Mouse (Mus musculus) left cerebral cortex, postnatal 36 days (tissue): ENCODE measurements around the gene Etv6. TPM values are rescaled to one million over a fixed set of nuclear protein-coding genes. Genes with fewer than 3 reads are reported as not detected.
A peak's percentile ranks its signal among the peaks of the same experiment; 100 is the strongest.

Source experiments
- DNase-seq, 2 experiments: peaks; one replicate each; pipeline ENCODE4 v3.0.0; 2021 to 2022; ENCODE audit warnings: low spot score in 2 of 2, mixed read lengths in 1 of 2
- intact Hi-C: fragments of 180-260 bp; cut with DNase I; formaldehyde crosslinking; loops from one replicate; pipeline ENCODE4 v1.15.1; 2025
- total RNA-seq, 2 experiments: library from RNA; stranded (reverse); gene quantifications; 2 replicates each; pipeline ENCODE4 v1.2.3; 2021

The Etv6 gene
- total RNA-seq, 2 experiments from 2014 or later: 14.1 to 18.1 TPM

DNA sequence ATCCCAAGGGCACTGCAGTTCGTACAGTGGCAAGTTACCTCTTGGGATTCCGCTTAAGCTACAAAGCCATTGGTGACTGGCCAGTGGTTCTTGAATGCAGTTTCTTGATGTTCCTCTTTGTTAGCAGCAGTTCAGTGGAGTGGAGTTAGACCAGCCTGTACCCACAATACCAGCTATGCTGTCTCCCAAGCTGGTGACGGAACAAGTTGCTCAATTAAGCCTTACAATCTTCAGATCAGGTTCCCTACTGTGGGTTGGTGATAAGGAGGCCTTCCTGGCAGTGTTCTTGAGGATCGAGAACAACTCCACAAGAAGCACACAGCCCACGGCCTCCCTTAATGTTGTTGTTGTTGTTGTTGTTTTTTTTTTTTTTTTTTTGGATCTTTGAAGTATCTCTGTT is 95.3 kb downstream of the Etv6 start:
- no peak for DNase-seq
- intact Hi-C loops: no loop called here

DNA sequence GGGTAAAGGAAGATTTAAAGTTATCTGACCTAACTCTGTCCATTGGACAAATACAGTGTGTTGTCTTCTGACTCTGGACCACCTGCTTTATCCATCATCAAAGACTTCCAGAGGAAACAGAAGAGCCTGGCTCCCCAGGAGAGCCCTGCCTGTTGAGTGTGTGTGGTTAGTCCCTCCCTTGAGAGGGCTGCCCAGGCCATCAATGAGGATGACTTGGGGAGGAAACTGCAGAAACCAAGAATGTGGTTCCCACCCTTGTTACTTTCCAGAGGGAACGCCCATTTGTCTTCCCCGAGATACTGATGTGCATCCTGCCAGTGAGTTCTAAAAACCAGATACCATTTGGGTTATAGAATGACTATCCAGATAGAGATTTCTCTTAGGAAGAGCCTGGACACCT is 96.1 kb downstream of the Etv6 start:
- no peak for DNase-seq
- intact Hi-C loops: no loop called here

DNA sequence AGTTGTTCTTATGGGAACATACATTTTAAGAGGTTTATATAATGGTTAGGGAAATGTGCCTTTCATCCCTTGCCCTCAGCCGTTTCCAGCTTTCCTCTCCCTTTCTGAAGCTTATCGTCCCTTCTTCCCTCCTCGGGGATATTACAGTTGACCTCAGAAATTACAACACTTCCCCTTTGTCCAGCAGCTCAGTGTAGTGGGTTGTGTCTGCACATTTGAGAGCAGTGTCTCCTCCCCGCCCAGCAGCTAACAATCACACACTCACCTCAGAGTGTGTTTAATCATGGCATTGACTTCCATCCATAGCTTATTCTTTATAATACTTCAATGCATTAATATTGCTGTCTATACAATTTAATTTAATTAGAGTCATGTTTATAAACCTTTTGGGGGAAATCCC is 98.3 kb downstream of the Etv6 start:
- DNase-seq: no peak
- intact Hi-C loops: no loop called here

DNA sequence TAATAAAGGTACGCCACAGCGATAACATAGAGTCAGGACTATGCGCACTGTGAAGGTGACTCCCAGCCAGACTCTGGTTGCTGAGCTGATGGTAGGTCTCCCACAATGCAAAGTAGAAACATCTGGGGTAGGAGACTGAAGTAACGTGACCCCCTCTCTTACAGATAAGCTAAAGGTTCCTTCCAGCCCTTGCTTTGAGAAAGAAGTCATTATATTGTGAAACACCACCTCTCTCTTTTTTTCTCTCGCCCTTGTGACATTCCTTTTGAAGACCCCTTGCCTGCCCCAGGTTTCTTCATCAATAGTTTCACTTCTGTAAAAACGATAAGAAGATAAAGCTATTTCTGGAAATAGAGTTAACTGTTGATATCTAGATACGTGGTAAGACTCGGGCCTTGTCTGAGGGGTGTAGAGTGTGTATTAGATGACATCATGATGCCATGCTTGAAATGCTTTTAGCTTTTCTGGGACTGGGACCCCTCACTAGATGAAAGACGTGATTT is 99.4 kb downstream of the Etv6 start:
- intact Hi-C loops: no loop called here
- DNase-seq: no peak

DNA sequence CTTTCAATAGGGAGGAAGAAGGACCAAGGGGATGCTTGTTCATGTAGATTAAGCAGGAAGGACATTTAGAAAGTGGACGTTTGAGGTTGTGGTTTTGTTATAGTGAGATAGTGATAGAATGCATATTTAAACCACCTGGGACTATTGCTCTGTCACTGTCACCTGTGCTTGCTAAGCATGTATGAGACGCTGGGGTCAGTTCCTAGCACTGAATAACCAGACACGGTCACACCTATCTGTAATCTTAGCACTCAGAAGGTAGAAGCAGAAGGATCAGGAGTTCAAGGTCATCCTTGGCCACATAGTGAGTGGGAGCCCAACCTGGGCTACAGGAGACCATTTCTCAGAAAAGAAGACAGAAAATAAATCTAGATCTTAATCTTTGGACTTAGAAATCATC is 100.8 kb downstream of the Etv6 start:
- no peak for DNase-seq
- intact Hi-C loops: no loop called here

DNA sequence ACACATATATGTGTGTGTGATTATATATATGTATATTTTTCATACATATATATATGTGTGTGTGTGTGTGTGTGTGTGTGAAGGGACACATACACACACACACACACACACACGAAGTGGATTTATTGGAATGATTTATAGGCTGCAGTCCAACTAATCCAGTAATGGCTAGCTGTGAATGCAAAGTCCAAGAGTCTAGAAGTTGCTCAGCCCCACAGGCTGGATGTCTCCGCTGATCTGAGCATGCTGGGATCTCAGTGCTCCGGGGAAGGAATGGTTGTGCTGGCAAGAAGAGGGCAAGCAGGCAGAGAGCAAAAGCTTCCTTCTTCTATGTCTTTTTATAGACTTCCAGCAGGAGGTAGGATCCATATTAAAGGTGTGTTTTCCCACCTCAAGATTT is 103.9 kb downstream of the Etv6 start:
- intact Hi-C loops: no loop called here

DNA sequence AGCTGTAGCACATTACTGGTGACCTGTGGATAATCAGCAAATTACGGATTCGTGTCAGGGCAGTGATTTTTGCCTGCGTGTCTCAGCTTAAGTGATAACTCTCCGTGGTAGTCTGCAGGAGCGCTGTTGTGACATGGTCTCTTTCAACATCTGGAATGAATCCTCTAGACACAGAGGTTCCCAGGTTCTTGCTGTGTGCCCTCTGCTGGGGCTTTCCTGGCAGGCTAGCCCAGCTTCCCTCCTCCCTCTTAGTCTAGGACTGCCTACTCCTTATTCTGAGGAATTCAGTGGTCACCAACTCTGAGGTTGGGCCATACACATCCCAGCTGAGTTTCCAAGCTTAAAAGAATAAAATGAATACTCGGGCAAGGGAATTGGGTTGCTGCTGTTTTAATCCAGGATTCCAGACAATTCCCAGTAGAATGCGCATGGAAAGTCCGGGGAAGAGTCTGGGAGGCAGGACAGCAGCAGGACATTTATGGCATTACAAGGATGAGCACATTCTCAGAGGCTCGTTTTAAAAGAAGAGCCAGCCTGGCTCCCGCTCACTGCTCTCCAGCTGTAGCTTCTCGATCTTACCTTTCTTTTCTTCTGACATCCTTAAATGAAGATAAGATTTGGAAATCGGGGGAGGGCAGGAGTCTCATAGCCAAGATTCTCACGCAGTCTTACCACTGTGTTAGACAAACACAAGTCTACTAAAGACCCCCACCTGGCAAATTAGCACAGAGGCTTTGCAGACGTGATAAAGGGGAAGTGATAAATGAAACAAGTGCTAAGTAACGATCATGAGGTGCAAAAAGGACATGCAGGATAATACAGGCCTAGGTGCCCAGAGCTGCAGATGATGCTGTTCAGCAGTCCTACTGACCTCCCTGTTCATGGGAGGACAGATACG is 105.5 kb downstream of the Etv6 start:
- intact Hi-C loops: no loop called here
- no peak for DNase-seq

More for the DNA sequence above, 103.9 kb downstream of the Etv6 start:
- DNase-seq: no peak

DNA sequence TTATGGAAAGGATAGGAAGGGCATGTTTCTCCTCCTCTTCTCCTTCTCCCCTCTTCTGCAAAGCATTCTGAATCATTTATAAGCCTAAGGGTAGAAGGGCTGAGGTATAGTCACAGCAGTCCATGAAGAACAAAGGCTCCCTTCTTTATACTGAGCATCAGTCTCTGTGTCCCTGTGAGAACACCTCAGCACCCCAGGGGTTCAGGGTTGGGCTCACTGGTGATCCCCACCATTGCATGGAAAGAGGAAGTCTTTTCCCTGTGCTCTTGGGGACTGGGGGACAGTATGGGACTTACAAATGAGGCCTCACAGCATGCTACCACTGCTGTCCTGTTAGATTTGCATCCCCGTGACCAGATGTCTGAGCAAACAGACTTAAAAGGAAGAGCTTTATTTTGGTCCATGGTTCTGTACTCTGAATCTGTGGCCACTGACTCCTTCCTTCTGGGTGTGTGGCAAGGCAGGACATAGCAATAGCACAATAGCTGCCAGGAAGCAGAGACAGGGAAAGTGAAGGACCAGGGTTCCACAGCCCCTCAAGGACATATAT is 106.2 kb downstream of the Etv6 start:
- DNase-seq: no peak
- intact Hi-C loops: no loop called here

DNA sequence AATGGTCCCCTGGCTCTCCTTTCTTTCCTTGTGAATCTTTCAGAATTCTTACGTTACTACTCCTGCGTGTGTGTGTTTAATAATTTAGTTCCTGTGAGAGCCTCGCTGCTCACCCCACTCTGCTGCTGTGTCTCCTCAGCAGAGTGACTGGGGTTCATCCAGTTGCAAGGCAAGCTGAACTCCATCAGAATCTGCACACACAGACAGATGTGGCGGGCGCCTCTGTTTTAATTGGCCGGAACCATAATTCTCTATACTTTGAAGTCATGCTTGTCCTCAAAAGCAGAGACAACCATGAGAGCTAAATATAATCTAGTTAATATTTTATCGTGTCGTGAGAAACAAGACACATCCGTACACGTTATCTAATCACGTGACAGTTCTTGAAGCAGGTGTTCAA is 107.2 kb downstream of the Etv6 start:
- intact Hi-C loops: no loop called here
- DNase-seq: no peak

DNA sequence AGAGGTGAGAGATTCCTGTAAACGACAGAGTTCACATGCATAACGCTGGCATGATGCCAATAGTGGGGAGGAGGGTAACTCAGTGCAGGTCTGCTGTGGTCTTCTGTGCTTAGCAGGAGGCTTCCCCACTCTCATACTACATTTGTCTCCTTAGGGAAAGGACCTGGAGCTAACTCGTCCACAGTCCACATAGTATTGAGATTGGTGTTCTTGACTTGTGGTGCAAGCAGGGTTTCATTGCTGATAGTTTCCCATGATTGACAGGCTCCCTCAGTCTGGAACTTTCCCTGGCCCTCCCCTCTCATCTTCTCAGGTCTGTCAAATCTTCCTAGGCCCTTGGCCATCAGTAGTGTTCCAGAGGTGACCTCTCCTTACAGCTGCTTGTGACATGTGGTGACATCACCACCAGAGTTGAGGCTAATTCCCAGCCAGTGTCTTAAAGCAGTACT is 108.2 kb downstream of the Etv6 start:
- intact Hi-C loops: no loop called here
- DNase-seq: no peak

DNA sequence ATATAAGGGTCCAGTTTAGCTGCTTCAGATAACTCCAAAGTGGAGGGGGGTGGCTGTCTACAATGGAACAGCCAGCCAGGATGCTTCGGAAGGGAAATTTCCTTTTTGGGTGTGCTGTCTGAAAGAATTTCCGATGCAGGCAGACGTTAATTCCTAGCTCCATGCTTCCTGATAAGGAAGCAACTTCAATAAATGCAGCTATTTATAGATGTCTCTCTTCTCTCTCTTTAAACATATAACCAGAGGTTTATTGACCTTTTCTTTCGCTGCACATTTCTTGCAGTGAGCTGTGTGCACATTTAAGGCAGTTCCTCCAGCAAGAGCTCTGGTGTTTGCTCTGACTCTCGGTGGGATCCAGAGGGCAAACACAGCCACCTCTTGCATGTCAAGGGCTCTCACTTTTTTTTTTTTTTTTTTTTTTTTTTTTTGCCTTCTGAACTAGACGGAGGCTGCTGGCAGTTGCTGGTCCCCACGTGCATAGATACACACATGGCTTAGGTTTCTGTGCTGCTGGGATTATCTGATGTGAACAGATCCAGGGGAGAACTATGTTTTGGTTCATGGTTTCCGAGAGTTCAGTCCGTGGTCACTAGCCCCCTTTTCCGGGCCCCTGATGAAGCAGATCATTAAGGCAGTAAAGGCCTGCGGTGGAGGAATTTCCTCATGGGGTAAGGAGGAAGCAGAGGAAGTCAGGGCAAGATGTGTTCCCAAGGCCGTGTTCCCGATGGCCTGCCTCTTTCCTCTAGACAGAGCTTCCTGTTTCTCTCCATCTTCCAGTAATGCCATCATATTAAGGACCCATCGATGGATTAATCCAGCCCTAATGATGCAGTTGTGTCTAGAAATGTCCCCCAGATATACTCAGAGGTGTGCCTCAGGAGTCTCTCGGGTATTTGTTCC is 109.0 kb downstream of the Etv6 start:
- DNase-seq: no peak
- intact Hi-C loops: no loop called here

DNA sequence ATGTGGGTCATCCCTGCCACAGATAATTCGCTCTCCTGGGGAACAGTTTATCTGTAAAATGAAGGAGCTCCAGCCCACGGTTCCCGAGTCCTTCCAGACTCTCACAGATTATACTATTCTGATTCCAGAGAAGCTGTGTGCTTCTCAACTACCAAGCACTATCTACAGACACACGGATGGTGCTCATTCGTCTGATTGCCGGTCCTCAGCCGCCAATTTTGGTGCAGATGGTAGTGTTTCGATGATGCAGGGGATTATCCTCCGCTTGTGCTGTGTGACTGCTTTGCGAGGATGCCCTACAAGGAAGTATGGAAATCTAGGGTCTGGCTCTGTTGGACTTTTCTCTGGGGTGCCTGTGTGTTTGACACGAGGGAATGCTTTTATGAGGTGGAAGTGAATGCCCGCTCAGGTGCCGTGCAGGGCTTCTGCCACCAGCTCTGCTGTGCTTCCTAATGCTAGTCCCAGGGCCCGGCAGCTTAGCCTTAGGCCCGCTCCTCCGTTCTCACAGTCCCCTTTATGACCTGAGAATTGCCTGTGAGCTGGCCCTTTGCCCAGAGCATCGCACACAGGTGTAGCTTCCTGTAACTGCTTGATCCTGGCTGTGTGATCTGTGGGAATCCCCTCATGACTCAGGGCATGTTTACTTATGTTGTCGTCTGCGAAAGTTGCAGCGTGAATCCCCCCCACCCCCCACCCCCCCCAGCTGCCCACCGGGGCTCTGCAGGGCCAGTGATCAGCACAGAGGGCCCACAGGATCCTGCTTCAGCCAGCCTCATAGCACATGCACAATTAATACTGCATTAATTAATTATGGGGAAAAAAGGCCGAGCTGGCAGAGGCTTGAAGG is 112.3 kb downstream of the Etv6 start:
- intact Hi-C loops: no loop called here
- DNase-seq: peak in 1 of 2 experiments; percentile 30

DNA sequence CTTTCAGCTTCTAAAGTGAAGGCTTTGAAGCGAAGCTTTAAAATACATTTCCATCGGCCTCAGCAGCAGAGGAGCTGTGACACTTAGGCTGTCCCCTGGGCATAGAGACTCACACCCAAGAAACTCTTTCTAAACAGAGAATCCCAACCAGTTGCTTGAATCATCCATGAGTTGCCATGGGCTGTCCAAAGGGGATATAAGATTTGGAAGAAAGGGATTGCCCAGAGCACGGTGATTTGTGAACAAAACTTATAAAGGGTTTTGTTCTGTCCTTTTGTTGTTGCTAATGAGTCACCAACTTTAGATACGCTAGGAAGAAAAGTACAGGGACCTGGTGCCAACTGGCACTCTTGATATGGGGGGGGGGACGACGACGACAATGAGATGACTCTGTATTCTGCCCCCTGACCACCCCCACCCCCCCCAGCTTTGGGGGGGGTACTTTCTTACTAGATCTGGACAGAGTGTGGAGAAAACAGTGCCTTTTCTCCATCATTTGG is 113.0 kb downstream of the Etv6 start:
- DNase-seq: no peak
- intact Hi-C loops: no loop called here

DNA sequence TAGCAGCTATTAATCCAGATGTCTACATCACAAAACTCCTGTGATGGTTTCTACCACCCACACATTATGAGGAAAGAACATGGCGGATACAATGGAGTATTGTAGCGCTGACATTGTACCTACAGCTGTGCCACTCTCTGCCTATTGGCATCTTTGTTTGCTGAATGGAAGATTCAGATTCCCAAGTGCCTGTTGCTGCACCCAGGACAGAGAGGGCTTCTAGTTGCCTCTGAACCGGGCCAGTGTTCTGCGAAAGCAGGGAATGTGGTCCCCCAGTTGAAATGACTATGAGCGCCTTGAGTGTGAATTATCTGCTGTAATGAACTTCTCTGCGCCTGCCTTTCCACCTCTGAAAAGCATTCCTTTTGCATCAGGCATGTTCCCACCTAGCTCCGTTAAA is 114.1 kb downstream of the Etv6 start:
- intact Hi-C loops: loop anchor here (5.0 kb wide), 3 partner anchors 38 to 112 kb away; partner anchors contain the start of gene Etv6
- no peak for DNase-seq

DNA sequence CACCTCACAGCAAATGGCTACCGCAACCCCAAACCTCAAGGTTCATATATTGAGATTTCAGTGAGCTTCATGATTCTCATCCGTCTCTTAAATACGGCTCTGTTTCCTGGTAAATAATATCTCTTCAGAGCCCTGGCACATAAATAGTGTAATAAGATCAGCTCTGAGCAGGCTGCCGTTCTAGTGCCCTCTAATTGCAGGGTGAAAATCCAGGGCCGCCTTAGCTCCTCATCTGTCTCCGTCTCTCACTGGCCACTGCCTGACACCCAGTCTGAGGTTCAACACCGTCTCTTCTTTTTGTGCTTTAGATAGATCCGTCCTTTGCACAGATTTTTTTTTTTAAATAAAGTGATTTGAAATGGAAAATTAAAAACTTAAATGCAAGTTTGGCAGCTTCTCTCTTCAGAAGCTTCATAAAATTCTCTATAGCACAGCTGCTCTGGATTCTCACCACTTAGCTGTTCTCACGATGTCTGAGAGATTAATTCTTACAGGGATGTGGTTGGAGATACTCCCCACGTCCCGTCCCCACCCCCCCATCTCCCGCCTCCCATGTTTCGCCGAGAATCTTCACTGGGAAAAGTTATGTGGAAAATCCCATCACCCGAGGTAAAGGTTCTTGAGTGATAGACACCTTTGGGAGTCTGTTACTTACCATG is 115.7 kb downstream of the Etv6 start:
- no peak for DNase-seq
- intact Hi-C loops: loop anchor here (5.0 kb wide), 3 partner anchors 36 to 114 kb away; partner anchors contain the start of gene Etv6

DNA sequence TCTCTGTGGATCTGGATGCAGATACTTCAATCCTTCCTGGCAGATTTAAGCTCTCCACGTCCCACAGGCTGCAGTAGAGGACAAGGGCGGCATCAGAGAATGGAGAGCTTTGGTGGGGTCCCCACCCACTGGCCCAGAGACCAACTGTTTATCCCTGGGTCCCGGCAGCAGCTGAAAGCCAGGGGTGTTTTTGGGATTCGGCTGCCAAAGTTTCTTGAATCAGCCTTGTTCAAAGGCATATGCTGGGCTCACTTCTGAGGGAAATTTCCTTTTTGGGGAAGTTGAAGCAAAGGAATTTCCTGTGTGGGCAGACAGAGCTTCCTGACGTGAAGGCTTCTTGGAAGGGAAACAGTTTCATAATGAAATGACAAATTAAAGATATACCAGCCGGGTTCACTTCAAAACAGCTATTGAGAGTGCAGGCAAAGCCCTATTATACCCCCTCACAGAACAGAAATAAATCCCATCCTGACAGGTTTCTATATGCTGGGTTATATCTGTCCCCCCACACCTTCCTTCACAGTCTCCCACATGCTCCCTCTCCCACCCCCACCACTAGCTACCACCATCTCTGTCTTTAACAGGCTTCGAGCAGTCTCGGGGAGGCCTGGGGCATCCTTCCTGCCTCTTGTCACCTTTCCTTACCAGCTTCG is 116.5 kb downstream of the Etv6 start:
- peak; percentile 38 to 55 for DNase-seq
- intact Hi-C loops: loop anchor here (5.0 kb wide), 3 partner anchors 35 to 115 kb away; partner anchors contain the start of gene Etv6

DNA sequence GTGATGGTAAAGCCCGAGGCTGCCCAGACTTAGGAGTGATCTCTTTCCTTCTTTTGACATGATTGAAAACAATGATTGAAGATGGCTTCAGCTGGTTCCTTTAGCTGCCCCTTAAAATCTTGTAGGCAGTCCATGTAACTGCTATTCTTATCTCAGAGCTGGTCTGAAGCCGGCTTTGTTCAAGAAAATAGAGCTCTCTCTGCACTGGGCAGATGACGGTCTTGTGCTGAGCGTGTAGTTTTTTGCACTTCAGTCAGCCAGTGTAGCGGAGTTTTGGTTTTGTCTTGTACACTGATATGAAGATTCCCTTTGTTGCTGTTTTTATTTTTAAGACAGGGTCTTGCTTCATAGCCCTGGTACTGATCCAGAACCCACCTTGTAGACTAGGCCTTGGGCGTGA is 117.0 kb downstream of the Etv6 start:
- intact Hi-C loops: loop anchor here (5.0 kb wide), 3 partner anchors 35 to 115 kb away; partner anchors contain the start of gene Etv6
- DNase-seq: no peak

DNA sequence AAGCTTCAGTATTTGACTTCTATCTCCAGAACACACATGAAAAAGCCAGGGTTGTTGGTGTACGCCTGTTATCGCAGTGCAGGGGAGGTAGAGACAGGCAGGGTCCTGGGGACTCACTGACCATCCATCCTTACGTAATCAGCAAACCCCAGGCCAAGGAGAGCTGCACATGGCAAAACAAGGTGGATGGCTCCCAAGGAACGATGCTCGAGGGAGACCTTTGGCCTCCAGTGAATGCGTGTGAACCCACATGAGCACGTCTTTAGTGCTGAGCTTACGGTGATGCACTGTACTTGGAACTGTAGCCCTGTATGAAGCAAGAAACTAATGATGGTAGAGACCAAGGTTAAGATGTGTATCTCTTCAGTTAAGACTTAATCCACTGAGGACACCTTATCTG is 119.2 kb downstream of the Etv6 start:
- intact Hi-C loops: loop anchor here (5.0 kb wide), 3 partner anchors 33 to 117 kb away; partner anchors contain the start of gene Etv6
- DNase-seq: no peak
